Mouse (Mus musculus) megakaryocyte progenitor cell, adult 5-6 weeks (primary cell): ENCODE data around the gene Dock1. TPM values are rescaled to one million over a fixed set of nuclear protein-coding genes. Genes with fewer than 3 reads are reported as not detected.

ENCODE experiments used
- ATAC-seq: replicated peaks from 2 replicates; pipeline ENCODE4 v1.8.0; 2016; ENCODE audit warnings: mild to moderate bottlenecking, moderate TSS enrichment, inconsistent platforms; ENCODE audit not compliant: poor library complexity
- total RNA-seq, 2 experiments: library from RNA; stranded (forward) in 1 of 2; stranded (reverse) in 1 of 2; fragments of 157-497, 149-512 nt in 1 of 2; fragments of 200-1000 nt in 1 of 2; gene quantifications; 2 replicates each; pipeline versions ENCODE4 v1.2.3 to v1.2.4; 2015 to 2017

Dock1 gene
- total RNA-seq, 2 experiments from 2014 or later, result 13.5 to 16.7 TPM

- no peak for ATAC-seq
Observed at GRCm38 (mm10) chr7:135038930-135039329, 368.5 kb downstream of the Dock1 start.

DNA sequence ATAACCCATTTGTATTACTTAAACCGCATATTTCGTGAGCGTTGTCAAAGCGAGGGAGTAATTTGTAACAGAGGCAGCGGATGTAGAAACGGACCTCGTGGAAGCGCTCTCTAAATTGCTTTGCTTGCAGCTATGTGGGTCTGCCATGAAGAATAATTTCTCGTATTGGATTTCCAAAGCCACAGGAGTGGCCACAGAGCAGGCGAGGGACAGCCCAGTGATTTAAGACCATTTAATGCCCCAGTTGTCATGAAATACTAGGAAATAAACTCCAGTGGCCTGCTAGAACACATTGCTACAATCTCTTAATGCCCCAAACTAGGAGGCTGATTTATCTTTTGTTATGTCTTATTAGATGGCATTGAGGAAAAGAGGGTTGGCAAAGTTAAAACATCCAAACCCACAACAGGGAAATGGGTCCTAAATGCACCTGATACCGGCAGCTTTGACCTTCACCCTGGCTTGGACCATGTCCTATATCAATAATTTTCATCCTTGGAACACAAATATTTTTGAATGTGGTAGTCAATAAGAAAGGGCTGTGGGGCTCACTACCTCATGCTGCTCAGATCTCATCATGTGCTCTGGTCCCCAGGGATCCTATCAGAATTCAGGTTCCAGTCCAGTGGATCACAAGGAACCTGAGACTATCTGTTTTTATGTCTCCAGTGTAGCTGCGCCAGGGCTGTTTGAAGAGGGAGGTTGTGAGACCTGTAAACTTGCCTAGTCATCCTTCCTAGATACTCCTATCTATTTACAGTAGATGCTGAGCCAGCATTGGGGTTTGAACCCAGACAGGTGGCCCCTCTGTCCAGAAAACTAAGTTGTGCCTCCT, 373.7 kb downstream of the Dock1 start:
- ATAC-seq, result no peak

- no peak for ATAC-seq
Observed at GRCm38 (mm10) chr7:135049416-135049815, 379.0 kb downstream of the Dock1 start.

DNA sequence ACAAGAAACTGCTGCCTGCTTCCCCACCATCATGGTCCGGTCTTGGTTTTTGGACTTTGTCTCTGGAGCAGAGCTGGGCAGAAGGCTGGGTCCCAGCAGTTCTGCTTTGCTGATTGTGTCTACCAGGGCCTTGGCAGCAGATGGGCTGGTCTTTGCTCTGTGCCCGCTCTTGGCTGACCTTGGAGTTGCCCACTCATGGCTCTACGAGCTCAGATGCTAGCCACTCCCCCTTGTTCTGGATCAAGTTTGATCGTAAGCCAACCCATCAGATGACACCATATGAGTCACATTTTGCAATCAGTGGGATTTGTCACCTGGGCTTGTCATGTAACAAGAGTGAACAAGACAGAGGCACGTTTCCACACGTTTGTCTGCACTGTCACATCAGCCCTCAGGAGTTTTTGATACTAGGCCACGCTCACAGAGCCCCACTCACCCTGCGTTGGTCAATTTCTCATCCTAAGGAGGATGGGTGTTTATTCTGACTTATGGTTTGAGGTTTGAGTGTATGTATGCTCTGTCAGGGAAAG, 382.8 kb downstream of the Dock1 start:
- no peak for ATAC-seq

DNA sequence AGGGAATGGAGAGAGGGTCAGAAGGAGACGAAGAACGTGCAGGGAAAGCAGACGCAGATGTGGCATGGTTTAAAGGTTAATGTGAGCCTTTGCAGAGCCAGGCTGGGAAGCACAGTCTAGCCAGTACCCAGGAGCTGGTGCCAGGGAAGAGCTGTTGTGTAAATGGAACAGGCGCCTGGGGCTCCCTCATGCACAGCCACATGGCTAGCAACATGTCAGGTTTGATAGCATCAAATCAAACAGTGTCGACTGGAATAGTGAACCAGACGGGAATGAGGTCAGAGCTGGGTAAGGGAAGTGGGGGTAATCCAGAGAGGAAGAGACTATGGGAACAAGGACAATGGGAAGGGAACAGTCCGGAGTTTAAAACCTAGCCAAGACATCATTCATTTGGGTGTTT, 384.2 kb downstream of the Dock1 start:
- ATAC-seq, result no peak

DNA sequence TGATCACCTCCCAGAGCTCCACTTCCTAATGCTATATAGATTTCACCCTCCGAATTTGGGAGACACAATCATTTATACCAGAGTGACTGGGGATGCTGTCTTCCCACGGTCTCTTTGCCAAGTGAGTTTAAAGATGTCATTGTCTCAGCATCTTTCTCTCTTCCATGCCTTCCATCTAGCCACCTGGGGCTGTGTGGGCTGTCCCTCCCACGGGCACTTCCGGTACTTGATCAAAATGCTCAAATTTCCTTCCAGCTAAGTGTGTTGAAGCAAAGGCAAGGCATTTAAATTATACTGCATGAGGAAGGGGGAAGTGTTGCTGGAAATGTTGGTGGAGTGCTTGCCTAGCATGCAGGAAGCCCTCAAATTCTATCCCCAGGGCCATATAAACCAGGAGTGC, 388.6 kb downstream of the Dock1 start:
- no peak for ATAC-seq

- ATAC-seq, result no peak
Observed at GRCm38 (mm10) chr7:135059562-135059961, 389.1 kb downstream of the Dock1 start.

GRCm38 (mm10) chr7:135063886-135064285, 393.4 kb downstream of the Dock1 start:
- no peak for ATAC-seq

GRCm38 (mm10) chr7:135065301-135065700, 394.8 kb downstream of the Dock1 start:
- no peak for ATAC-seq

- no peak for ATAC-seq
Observed at GRCm38 (mm10) chr7:135068887-135069286, 398.4 kb downstream of the Dock1 start.

GRCm38 (mm10) chr7:135076904-135077303, 406.4 kb downstream of the Dock1 start:
- ATAC-seq, result no peak

GRCm38 (mm10) chr7:135077340-135077739, 406.9 kb downstream of the Dock1 start:
- ATAC-seq, result no peak

DNA sequence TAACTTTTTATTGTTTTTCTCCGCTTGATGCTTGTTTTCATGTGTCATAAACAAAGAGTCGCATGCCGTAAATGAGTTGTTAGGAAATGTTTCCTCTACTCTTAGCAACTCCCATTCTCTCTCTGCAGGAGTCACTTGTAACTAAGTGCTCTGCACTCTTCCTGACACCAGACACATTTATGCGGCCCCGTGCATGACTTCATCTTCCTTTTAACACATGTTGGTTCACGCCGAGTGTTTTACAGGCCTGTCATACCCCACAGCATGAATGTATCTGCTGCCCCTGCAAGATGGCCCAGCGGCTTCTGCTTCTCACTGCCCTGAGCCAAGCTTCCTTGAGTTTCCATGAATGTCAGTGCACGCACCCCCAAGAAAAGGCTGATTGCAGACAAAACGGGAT, 407.4 kb downstream of the Dock1 start:
- no peak for ATAC-seq

GRCm38 (mm10) chr7:135083421-135083820, 413.0 kb downstream of the Dock1 start:
- ATAC-seq, result no peak

GRCm38 (mm10) chr7:135084069-135084468, 413.6 kb downstream of the Dock1 start:
- ATAC-seq, result no peak

- ATAC-seq, result no peak
Observed at GRCm38 (mm10) chr7:135086556-135086955, 416.1 kb downstream of the Dock1 start.

GRCm38 (mm10) chr7:135089626-135090025, 419.2 kb downstream of the Dock1 start:
- ATAC-seq, result no peak

DNA sequence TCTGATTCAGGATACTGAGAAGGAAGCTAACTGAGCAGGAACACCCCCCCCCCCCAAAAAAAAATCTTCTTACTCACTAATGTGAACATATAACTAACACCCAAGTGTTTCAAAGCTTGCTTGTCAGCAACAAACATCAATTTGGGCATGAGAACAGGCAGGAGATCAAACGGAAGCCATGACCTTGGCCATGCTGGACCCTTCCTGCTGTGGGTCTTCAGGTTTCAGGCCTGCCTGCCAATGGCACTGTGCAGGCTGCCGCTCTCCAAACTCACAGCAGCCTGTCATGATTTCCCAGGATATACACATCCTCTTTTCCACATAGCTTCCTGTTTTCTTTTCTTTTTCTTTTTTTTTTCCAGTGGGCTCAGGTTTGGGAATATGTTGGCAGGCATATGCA, 423.4 kb downstream of the Dock1 start:
- ATAC-seq, result no peak

GRCm38 (mm10) chr7:135101921-135102320, 431.5 kb downstream of the Dock1 start:
- ATAC-seq, result no peak

DNA sequence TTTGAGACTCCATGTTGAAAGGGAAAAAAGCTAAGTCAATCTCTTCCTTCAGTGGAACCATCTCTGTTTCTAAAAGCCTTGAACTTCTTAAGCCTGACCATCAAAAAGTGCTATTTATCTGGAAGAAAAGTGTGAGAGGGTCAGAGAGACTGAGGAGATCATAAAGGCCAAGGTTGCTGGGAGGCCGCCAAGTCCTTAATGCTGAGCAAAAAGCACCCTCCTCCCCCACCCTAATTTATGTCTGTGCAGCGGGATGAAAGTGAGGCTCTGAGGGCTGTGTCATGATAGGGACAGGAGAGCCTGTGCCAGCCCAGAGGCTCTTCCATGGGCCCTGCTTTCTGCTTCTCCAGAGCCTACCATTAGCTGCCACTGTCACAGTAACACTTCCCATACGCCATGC, 436.1 kb downstream of the Dock1 start:
- no peak for ATAC-seq

DNA sequence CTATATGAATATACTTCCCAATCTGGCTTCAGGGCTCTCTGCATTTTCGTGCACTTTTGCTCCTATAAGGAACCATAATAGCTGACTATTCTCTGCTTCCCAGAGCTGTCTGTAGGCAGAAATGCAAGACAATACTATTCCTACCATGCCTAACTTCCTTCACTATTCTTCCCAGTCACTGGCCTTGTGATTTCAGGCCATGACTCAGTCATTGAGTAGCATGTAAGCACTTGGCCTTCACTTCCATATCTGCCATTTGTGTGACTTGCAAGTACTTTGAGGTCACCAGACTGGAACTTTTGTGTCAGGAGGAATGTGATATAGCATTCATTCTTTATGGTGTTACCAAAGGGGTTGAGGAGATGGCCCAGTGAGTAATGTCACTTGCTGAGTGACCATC, 439.9 kb downstream of the Dock1 start:
- ATAC-seq, result no peak

DNA sequence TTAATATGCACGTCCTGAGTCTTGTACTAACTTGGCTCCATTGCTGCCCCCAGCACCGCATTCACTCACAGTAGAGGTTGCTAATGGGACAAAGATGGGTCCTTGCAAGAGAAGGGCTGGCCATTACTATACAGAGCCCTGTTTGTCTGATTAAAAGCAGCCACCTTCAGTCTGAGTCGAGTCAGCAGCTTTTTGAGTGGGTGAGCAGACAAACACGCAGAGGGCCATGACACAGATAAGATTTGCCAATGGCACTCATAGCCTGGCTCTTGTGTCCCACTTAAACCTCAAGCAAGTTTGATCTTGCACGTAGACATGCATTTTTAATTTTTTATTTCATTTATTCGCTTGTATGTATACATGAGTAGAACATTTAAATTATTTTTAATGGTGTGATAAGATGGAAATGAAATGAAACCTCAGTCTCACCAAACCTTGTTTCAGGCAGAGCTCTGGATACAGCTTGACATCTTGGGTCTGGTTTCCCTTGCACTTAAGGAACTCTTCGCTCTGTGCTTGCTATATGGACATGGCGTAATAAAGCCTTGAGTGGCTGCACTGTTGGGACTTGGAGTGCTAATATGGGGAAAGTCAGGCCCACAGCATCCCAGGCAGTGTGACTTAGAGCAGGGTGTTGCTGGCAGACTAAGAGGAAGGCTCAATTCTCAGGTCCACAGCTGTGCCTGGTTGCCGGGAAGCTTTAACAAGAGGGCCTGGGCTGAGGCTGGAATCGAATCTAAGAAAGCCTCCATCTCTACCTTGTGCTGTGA, 455.0 kb downstream of the Dock1 start:
- no peak for ATAC-seq
